Mouse (Mus musculus) CH12.LX (cell line): ENCODE results near the gene Vwa7. TPM values are rescaled to one million over a fixed set of nuclear protein-coding genes. Genes with fewer than 3 reads are reported as not detected.
"Not testable (repeated sequence)": the region's sequence is repeated elsewhere in the genome, so short reads cannot be mapped to it uniquely, and the experiment has no call there.

Experiments
- DNase-seq: peaks from one replicate; pipeline ENCODE4 v3.0.0-alpha.2; 2013; ENCODE audit errors: extremely low read depth
- H3K27ac ChIP-seq: 2 replicates; pipeline ENCODE4 v1.5.1; 2012; ENCODE audit warnings: low read depth, mild to moderate bottlenecking, control low read depth, moderate library complexity; ENCODE audit not compliant: insufficient read depth
- H3K27me3 ChIP-seq: replicated peaks from 2 replicates; pipeline ENCODE3; 2012; ENCODE audit warnings: inconsistent platforms
- H3K36me3 ChIP-seq, 2 experiments: replicated peaks in 1 of 2; 2 replicates each; pipeline versions ENCODE3 to v1.6.1; 2012; ENCODE audit warnings: inconsistent platforms in 1 of 2, low read length in 1 of 2, mild to moderate bottlenecking in 1 of 2, mixed read lengths in 1 of 2, moderate library complexity in 1 of 2; ENCODE audit not compliant: control insufficient read depth in 1 of 2, insufficient read depth in 1 of 2
- H3K4me1 ChIP-seq, 2 experiments: 2 replicates each; pipeline ENCODE4 v1.6.1; 2012; ENCODE audit warnings: inconsistent platforms in 1 of 2, moderate library complexity in 1 of 2; ENCODE audit not compliant: insufficient read depth in 2 of 2, control insufficient read depth in 1 of 2
- H3K4me2 ChIP-seq: 2 replicates; pipeline ENCODE4 v1.6.1; 2012; ENCODE audit warnings: low read depth, mild to moderate bottlenecking, control low read depth; ENCODE audit not compliant: poor library complexity, insufficient read depth, severe bottlenecking
- H3K4me3 ChIP-seq, 3 experiments: fragments of 150-350 bp in 1 of 3; sonication (generic) in 1 of 3; replicated peaks in 1 of 3; 2 replicates each; pipeline versions ENCODE3 to v1.5.1; 2011 to 2012; ENCODE audit warnings: low read depth in 2 of 3, low read length in 2 of 3, mild to moderate bottlenecking in 2 of 3, moderate library complexity in 2 of 3, control low read depth in 1 of 3, improper control_type of control experiment in 1 of 3, inconsistent platforms in 1 of 3, mixed read lengths in 1 of 3; ENCODE audit not compliant: poor library complexity in 1 of 3
- H3K79me2 ChIP-seq: replicated peaks from 2 replicates; pipeline ENCODE4 v1.6.1; 2012; ENCODE audit warnings: mild to moderate bottlenecking, moderate library complexity; ENCODE audit not compliant: control insufficient read depth, poor library complexity, insufficient read depth, severe bottlenecking; ENCODE audit errors: extremely low read depth
- H3K9ac ChIP-seq: 2 replicates; pipeline ENCODE4 v1.6.1; 2012; ENCODE audit warnings: low read depth, mild to moderate bottlenecking, control low read depth, moderate library complexity; ENCODE audit not compliant: insufficient read depth
- H3K9me3 ChIP-seq: replicated peaks from 2 replicates; pipeline ENCODE3; 2012; ENCODE audit warnings: low read length, inconsistent platforms, mixed read lengths
- BHLHE40 ChIP-seq: IDR thresholded peaks from 2 replicates; pipeline ENCODE4 v1.6.1; 2011; ENCODE audit warnings: mild to moderate bottlenecking, low read depth, low read length, improper control_type of control experiment
- ELF1 ChIP-seq: IDR thresholded peaks from 2 replicates; pipeline ENCODE4 v1.6.1; 2014; ENCODE audit warnings: low read depth, mild to moderate bottlenecking, inconsistent platforms, low read length, improper control_type of control experiment
- EP300 ChIP-seq: IDR thresholded peaks from 2 replicates; pipeline ENCODE4 v1.6.1; 2011; ENCODE audit warnings: low read length, improper control_type of control experiment
- ETS1 ChIP-seq: conservative IDR thresholded peaks from 2 replicates; pipeline ENCODE4 v1.6.1; 2012; ENCODE audit warnings: low read depth, mild to moderate bottlenecking, inconsistent platforms, low read length, improper control_type of control experiment, moderate library complexity
- GABPA ChIP-seq: IDR thresholded peaks from 2 replicates; pipeline ENCODE4 v1.6.1; 2012; ENCODE audit warnings: low read depth, low read length, improper control_type of control experiment, inconsistent platforms; ENCODE audit not compliant: insufficient replicate concordance
- JUN ChIP-seq: IDR thresholded peaks from 2 replicates; pipeline ENCODE4 v1.6.1; 2011; ENCODE audit warnings: low read depth, mild to moderate bottlenecking, low read length, improper control_type of control experiment, moderate library complexity; ENCODE audit not compliant: insufficient read depth
- JUND ChIP-seq: conservative IDR thresholded peaks from 2 replicates; pipeline ENCODE4 v1.6.1; 2011; ENCODE audit warnings: low read depth, low read length, improper control_type of control experiment
- MAFK ChIP-seq: IDR thresholded peaks from 2 replicates; pipeline ENCODE4 v1.6.1; 2011; ENCODE audit warnings: low read length, improper control_type of control experiment; ENCODE audit not compliant: insufficient replicate concordance
- MAZ ChIP-seq: IDR thresholded peaks from 2 replicates; pipeline ENCODE4 v1.6.1; 2012; ENCODE audit warnings: low read depth, mild to moderate bottlenecking, inconsistent platforms, low read length, improper control_type of control experiment, moderate library complexity
- MXI1 ChIP-seq: IDR thresholded peaks from 2 replicates; pipeline ENCODE4 v1.6.1; 2011; ENCODE audit warnings: mild to moderate bottlenecking, low read depth, low read length, improper control_type of control experiment
- NELFE ChIP-seq: IDR thresholded peaks from 2 replicates; pipeline ENCODE4 v1.6.1; 2011; ENCODE audit warnings: low read depth, low read length, improper control_type of control experiment
- NRF1 ChIP-seq: IDR thresholded peaks from 2 replicates; pipeline ENCODE4 v1.6.1; 2014; ENCODE audit warnings: low read depth, mild to moderate bottlenecking, inconsistent platforms, low read length, improper control_type of control experiment, moderate library complexity
- POLR2A ChIP-seq: IDR thresholded peaks from 2 replicates; pipeline ENCODE4 v1.6.1; 2011; ENCODE audit warnings: low read depth, mild to moderate bottlenecking, improper control_type of control experiment, low read length
- SMC3 ChIP-seq: IDR thresholded peaks from 2 replicates; pipeline ENCODE4 v1.6.1; 2011; ENCODE audit warnings: low read depth, low read length, improper control_type of control experiment
- TBP ChIP-seq: conservative IDR thresholded peaks from 2 replicates; pipeline ENCODE4 v1.6.1; 2011; ENCODE audit warnings: low read depth, low read length, improper control_type of control experiment
- USF1 ChIP-seq: IDR thresholded peaks from 2 replicates; pipeline ENCODE4 v1.6.1; 2014; ENCODE audit warnings: low read depth, mild to moderate bottlenecking, inconsistent platforms, low read length, improper control_type of control experiment
- ZC3H11A ChIP-seq: IDR thresholded peaks from 2 replicates; pipeline ENCODE4 v1.6.1; 2012; ENCODE audit warnings: low read depth, mild to moderate bottlenecking, inconsistent platforms, low read length, improper control_type of control experiment
- ZNF384 ChIP-seq: IDR thresholded peaks from 2 replicates; pipeline ENCODE4 v1.6.1; 2012; ENCODE audit warnings: low read depth, low read length, improper control_type of control experiment, inconsistent platforms
- dilution Hi-C: fragments of 300-500 bp; cut with MboI; formaldehyde crosslinking; loops from 2 replicates; pipeline ENCODE4 v1.14.3; 2020; ENCODE audit warnings: low sequenced_read_pairs; ENCODE audit not compliant: extremely low pct_unique_long_range_greater_than_20kb, extremely low pct_ligation_motif_present
- in situ Hi-C: fragments of 300-500 bp; cut with MboI; formaldehyde crosslinking; loops from 3 replicates; pipeline ENCODE4 v1.14.3; 2019; ENCODE audit warnings: low sequenced_read_pairs, low pct_ligation_motif_present, low pct_unique_long_range_greater_than_20kb, mixed read lengths
- polyA plus RNA-seq: library from polyadenylated mRNA; unstranded; fragments of >175 nt; gene quantifications from 2 replicates; pipeline ENCODE4 v1.2.1, GENCODE M21; 2012; ENCODE audit warnings: low read depth; ENCODE audit not compliant: insufficient read length
- total RNA-seq, 2 experiments: library from RNA; depleted of rRNA; stranded (reverse); fragments of 300-350 nt in 1 of 2; fragments of >200 nt in 1 of 2; gene quantifications; 2 replicates each; pipeline ENCODE4 v1.2.3; 2012 to 2014

Gene Vwa7
- total and polyA plus RNA-seq, 3 experiments, result 0.42 to 1.2 TPM; not detected in 1

GRCm38 (mm10) chr17:35004075-35004717 lies 12.2 kb upstream of the Vwa7 start (continued):
- TF ChIP-seq TBP, result no peak
- no peak for TF ChIP-seq NRF1
- TF ChIP-seq GABPA, result no peak
- TF ChIP-seq EP300, result no peak
- peak; percentile 63 for TF ChIP-seq MXI1
- peak; percentile 23; the same call in 1 of the 2 replicates for TF ChIP-seq POLR2A
- 0 out of 2 replicates have a peak, but pooled peaks have one; percentile 5 for TF ChIP-seq MAZ
- no peak for TF ChIP-seq BHLHE40
- TF ChIP-seq ETS1, result no peak
- no peak for TF ChIP-seq MAFK
- peak; percentile 33; the same call in 1 of the 2 replicates for TF ChIP-seq ELF1
- no peak for TF ChIP-seq JUND
- TF ChIP-seq ZNF384, result no peak

- Histone ChIP-seq H3K4me1 (peaks cover 5 to 30% of the 10 kb centered on the region in 2 experiments; a peak in 3 of 4 replicates), H3K36me3 (peaks cover 43 to 60% of the 10 kb centered on the region in 2 experiments), H3K9me3 (no peaks in the 10 kb centered on the region), H3K27ac (peak overlapping the region; percentile 39)
- DNase-seq, result no peak
- dilution Hi-C loops, result no loop called here
- TF ChIP-seq USF1 (no peak), ZC3H11A (no peak), NELFE (no peak), ELF1 (no peak), MXI1 (no peak), JUN (no peak), SMC3 (no peak)
- TF ChIP-seq, all 38 proteins: peak for 0
- Histone ChIP-seq H3K9ac (peak overlapping the region; percentile 100; the same call in 1 of the 2 replicates), H3K4me3 (peak overlapping the region; percentile 13 to 84 (median 45)), H3K27me3 (no peaks in the 10 kb centered on the region), H3K4me2 (peak overlapping the region; percentile 88; the same call in 1 of the 2 replicates), H3K79me2 (peaks cover 41% of the 10 kb centered on the region)
- in situ Hi-C loops, result no loop called here
These were observed 11.2 kb upstream of the Vwa7 start for GRCm38 (mm10) chr17:35005158-35005557.

DNA sequence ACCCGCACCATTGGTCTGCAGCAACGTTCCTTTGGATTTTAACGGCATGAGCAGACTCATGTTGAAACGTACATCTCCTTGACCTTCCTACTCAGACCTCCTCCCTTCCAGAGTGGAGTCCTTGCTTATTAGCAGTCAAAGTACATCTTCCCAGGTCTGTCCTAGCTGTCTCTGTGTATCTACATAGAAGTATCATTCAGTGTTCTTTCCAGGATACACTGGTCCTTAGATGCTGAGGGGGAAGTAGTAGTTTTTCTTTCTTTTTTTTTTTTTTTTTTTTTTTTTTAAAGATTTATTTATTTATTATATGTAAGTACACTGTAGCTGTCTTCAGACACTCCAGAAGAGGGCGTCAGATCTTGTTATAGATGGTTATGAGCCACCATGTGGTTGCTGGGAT lies 10.5 kb upstream of the Vwa7 start:
- in situ Hi-C loops, H3K27me3 ChIP-seq, dilution Hi-C loops, DNase-seq, H3K9me3 ChIP-seq, H3K9ac ChIP-seq: not testable (repeated sequence)
- H3K36me3 ChIP-seq, result peaks cover 51 to 68% of the 10 kb centered on the region in 2 experiments
- peak overlapping the region in 2 of 3 experiments; percentile 13 to 84 for H3K4me3 ChIP-seq
- peak overlapping the region; percentile 39 for H3K27ac ChIP-seq
- H3K79me2 ChIP-seq, result peaks cover 41% of the 10 kb centered on the region
- H3K4me1 ChIP-seq, result peaks cover 5 to 30% of the 10 kb centered on the region in 2 experiments; a peak in 3 of 4 replicates
- H3K4me2 ChIP-seq, result peak overlapping the region; percentile 7; the same call in 1 of the 2 replicates
